Comparison of ENCODE assay signal across 8 mouse cellular contexts in the genomic region with DNA sequence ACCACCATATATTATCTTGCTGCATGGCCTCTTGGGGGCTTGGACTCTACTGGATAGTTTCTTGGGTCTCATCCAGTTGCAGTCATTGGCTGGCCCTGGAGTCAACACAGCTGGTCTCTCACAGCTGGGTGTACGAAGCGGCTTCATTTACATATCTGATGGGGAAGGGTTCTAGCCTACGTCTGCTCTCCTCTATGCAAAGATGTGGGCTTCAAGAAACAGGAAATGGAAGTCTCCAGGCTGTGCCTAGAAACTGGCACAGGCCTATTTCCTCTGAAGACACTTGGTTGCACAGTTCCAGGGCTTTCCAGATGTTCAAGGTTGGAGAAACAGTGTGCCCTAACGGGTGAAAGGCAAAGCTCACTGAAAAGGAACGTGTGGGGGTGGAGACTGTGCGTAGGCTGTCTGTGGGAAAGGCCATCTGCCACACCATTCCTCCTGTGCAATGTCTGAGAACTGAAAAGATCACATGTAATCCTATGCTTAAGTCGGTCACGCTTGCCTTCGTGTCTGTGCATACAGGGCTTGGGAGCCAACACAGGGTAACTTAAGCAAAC. TPM values are rescaled to one million over a fixed set of nuclear protein-coding genes. Genes with fewer than 3 reads are reported as not detected.
DNase-seq lines count a peak whose midpoint lies in the region; ATAC-seq and TF ChIP-seq lines count a peak whose summit lies in the region.

No protein-coding gene starts in this region.

- H3K9me3 ChIP-seq in lung, postnatal 0 days (ENCODE audit: low read length), result no peaks in the 10 kb centered on the region

- no peaks in the 10 kb centered on the region for H3K27me3 ChIP-seq in lung, postnatal 0 days (replicated peaks; ENCODE audit: insufficient read depth, low read length)

- no peak overlapping the region for H3K4me3 ChIP-seq in lung, postnatal 0 days (ENCODE audit: low read depth, low read length)

- TF ChIP-seq CTCF in lung, postnatal 0 days (IDR thresholded peaks at IDR 0.05), result no peak

- no peak overlapping the region for H3K4me2 ChIP-seq in lung, postnatal 0 days (replicated peaks; ENCODE audit: low read depth, low read length)

- 48% methylated on average over 9 of the region's 9 CpGs for WGBS in lung, postnatal 0 days

- H3K4me1 ChIP-seq in lung, postnatal 0 days (ENCODE audit: insufficient read depth, low read depth, low read length), result no peaks in the 10 kb centered on the region; the same call in 1 of the 2 replicates

- no peaks in the 10 kb centered on the region for H3K36me3 ChIP-seq in lung, postnatal 0 days (ENCODE audit: insufficient read depth, low read length)

- peak overlapping the region; percentile 2; the same call in 1 of the 2 replicates for H3K27ac ChIP-seq in lung, postnatal 0 days (ENCODE audit: low read length)

- TF ChIP-seq EP300 in lung, postnatal 0 days (IDR thresholded peaks at IDR 0.05), result 0 out of 2 replicates have a peak, but pooled peaks have one; percentile 4

- DNase-seq in heart, adult 18-20 months, result peak; percentile 59 to 60
- no peak for DNase-seq in heart, postnatal 36 days
- DNase-seq in brain, adult 2 months (ENCODE audit: low read depth, low spot score), result peak; percentile 71
- peak; percentile 50 to 62 for DNase-seq in heart, adult 9 months (ENCODE audit: low spot score in 2 of 2)
- peak; percentile 85 for DNase-seq in lung, postnatal 0 days (ENCODE audit: low spot score)
- no peak for DNase-seq in spleen, adult 12 weeks (ENCODE audit: low spot score)
- no peak for DNase-seq in T-cell, adult 2 months (ENCODE audit: low spot score)

- no peak overlapping the region for H3K9ac ChIP-seq in lung, postnatal 0 days (replicated peaks; ENCODE audit: low read depth)

- intact Hi-C loops in heart, postnatal 36 days (cut with DNase I), result no loop called here

- peak; percentile 86 for ATAC-seq in lung, postnatal 0 days
- no peak for ATAC-seq in activated CD4-positive, CD25-positive, alpha-beta regulatory T cell, adult 4 months

RNA-seq across cellular contexts. Expression of gene Sema5a, which starts 20.8 kb away (rescaled TPM):
- total RNA-seq in heart, adult 18-20 months (2021), result 1 to 10 TPM; 4.7 to 6.9 TPM
- 10 to 100 TPM in 1 of 2 experiments, 1 to 10 TPM in 1; 9.2 to 12.6 TPM for total RNA-seq in heart, postnatal 36 days (2021)
- 8.5 and 9.2 TPM in 2 replicates for polyA plus RNA-seq in lung, postnatal 0 days (2015; fragmentation: Nextera tagmentation; extraction: Ambion mirVana)
- polyA plus RNA-seq in activated CD4-positive, CD25-positive, alpha-beta regulatory T cell, adult 4 months (2017; shearing (Covaris generic)), result not detected

Comparison
In these comparisons a context has a peak if more than half of its experiments do, and no peak if none do; other contexts are left out.
1. DNase-seq: peak in heart, adult 18-20 months (2 of 2), brain, adult 2 months (single experiment), heart, adult 9 months (2 of 2) and lung, postnatal 0 days (single experiment); none in heart, postnatal 36 days (0 of 2), spleen, adult 12 weeks (single experiment) and T-cell, adult 2 months (single experiment).